36 mouse cellular contexts compared by ENCODE assay signal in genomic region chr3:55191668-55192067, GRCm38 (mm10). TPM values are rescaled to one million over a fixed set of nuclear protein-coding genes. Genes with fewer than 3 reads are reported as not detected.
"Had no signal": no experiment of that assay in that cellular context is flagged by ENCODE, and none has a peak within 500 bp of the region (broad histone marks: within the 10 kb centered on the region; RNA-seq: fewer than 3 reads in every experiment).

No protein-coding gene starts in this region.

- H3K9ac ChIP-seq: heart, embryonic 12.5 days; hindbrain, embryonic 12.5 days; hindbrain, embryonic 14.5 days; intestine, embryonic 15.5 days; liver, embryonic 13.5 days; liver, embryonic 15.5 days had no signal

- H3K9me3 ChIP-seq: heart, embryonic 12.5 days; hindbrain, embryonic 10.5 days; intestine, embryonic 15.5 days; liver, embryonic 13.5 days; liver, embryonic 15.5 days had no signal

- DNase-seq: gastrocnemius, adult 2 months; gastrocnemius, postnatal 10 days; gastrocnemius, postnatal 25 days; heart, postnatal 10 days; heart, postnatal 4 days; kidney, adult 18-20 months; kidney, adult 8-10 months; kidney, postnatal 10 days; kidney, postnatal 25 days; kidney, postnatal 4 days; liver; liver, embryonic 13.5 days had no signal

- H3K27ac ChIP-seq: gastrocnemius, adult 2 months; hindbrain, embryonic 10.5 days; hindbrain, embryonic 12.5 days; hindbrain, embryonic 14.5 days; intestine, embryonic 15.5 days; layer of hippocampus, adult 2 months; left cerebral cortex, adult 2 months; liver, embryonic 13.5 days; liver, embryonic 15.5 days had no signal

- H3K4me3 ChIP-seq: gastrocnemius, adult 2 months; heart, embryonic 12.5 days; hindbrain, embryonic 10.5 days; hindbrain, embryonic 12.5 days; intestine, embryonic 15.5 days; layer of hippocampus, adult 2 months; left cerebral cortex, adult 2 months; liver, embryonic 13.5 days; liver, embryonic 15.5 days had no signal

- ATAC-seq: hindbrain, embryonic 16.5 days; inflammation-experienced regulatory T-cells, adult 6 months; intestine, embryonic 15.5 days; intestine, postnatal 0 days had no signal

- H3K4me2 ChIP-seq: heart, embryonic 12.5 days; hindbrain, embryonic 12.5 days; hindbrain, embryonic 14.5 days; intestine, embryonic 15.5 days; liver, embryonic 11.5 days; liver, embryonic 13.5 days; liver, embryonic 15.5 days had no signal

- H3K36me3 ChIP-seq: heart, embryonic 12.5 days; hindbrain, embryonic 10.5 days; hindbrain, embryonic 12.5 days; intestine, embryonic 15.5 days; liver, embryonic 13.5 days; liver, embryonic 15.5 days had no signal

- H3K27me3 ChIP-seq: heart, embryonic 12.5 days; hindbrain, embryonic 12.5 days; intestine, embryonic 15.5 days; liver, embryonic 13.5 days; liver, embryonic 15.5 days had no signal

- H3K4me1 ChIP-seq: heart, embryonic 12.5 days; hindbrain, embryonic 10.5 days; hindbrain, embryonic 12.5 days; intestine, embryonic 15.5 days; liver, embryonic 13.5 days; liver, embryonic 15.5 days had no signal

RNA-seq across cellular contexts. Expression of gene Sohlh2, which starts 9.8 kb away (rescaled TPM):
- total RNA-seq: gastrocnemius, adult 2 months; gastrocnemius, postnatal 25 days; granulocyte monocyte progenitor cell, adult 5-6 weeks; heart, postnatal 10 days; heart, postnatal 25 days; layer of hippocampus, adult 2 months; layer of hippocampus, postnatal 10 days; layer of hippocampus, postnatal 25 days; left cerebral cortex, adult 2 months; left cerebral cortex, postnatal 14 days; left cerebral cortex, postnatal 36 days had no signal
- polyA plus RNA-seq: frontal cortex, adult 2 months; heart, embryonic 14.5 days; hindbrain, embryonic 10.5 days; hindbrain, embryonic 12.5 days; inflammation-experienced regulatory T-cells, adult 6 months; intestine, postnatal 0 days; kidney, embryonic 14.5 days; kidney, embryonic 16.5 days; limb, embryonic 11.5 days; liver, embryonic 11.5 days; liver, embryonic 13.5 days; liver, embryonic 15.5 days had no signal

RNA-seq across cellular contexts. Expression of gene Dclk1, which starts 50.5 kb away (rescaled TPM):
- total RNA-seq: granulocyte monocyte progenitor cell, adult 5-6 weeks had no signal

RNA-seq across cellular contexts. Expression of gene Ccdc169, which starts 54.5 kb away (rescaled TPM):
- total RNA-seq: gastrocnemius, postnatal 25 days had no signal
- polyA plus RNA-seq: heart, embryonic 14.5 days; heart, embryonic 16.5 days; hindbrain, embryonic 14.5 days; inflammation-experienced regulatory T-cells, adult 6 months; kidney, embryonic 14.5 days; kidney, embryonic 16.5 days; liver, embryonic 11.5 days; liver, embryonic 13.5 days; liver, embryonic 15.5 days had no signal
